Mouse (Mus musculus) left cerebral cortex, adult 8-10 months (tissue): ENCODE results near the gene Snap91. TPM values are rescaled to one million over a fixed set of nuclear protein-coding genes. Genes with fewer than 3 reads are reported as not detected.

Experiments used
- DNase-seq, 2 experiments: peaks; one replicate each; pipeline ENCODE4 v3.0.0; 2022; ENCODE audit warnings: low spot score in 2 of 2
- total RNA-seq, 4 experiments: library from RNA; stranded (reverse); gene quantifications; 2 replicates each; pipeline ENCODE4 v1.2.4; 2022

Gene Snap91
- total RNA-seq, 4 experiments from 2014 or later: 356 to 442 (median 391) TPM

- DNase-seq: no peak
These were observed 66.1 kb downstream of the Snap91 start for GRCm38 (mm10) chr9:86814340-86814739.

DNA sequence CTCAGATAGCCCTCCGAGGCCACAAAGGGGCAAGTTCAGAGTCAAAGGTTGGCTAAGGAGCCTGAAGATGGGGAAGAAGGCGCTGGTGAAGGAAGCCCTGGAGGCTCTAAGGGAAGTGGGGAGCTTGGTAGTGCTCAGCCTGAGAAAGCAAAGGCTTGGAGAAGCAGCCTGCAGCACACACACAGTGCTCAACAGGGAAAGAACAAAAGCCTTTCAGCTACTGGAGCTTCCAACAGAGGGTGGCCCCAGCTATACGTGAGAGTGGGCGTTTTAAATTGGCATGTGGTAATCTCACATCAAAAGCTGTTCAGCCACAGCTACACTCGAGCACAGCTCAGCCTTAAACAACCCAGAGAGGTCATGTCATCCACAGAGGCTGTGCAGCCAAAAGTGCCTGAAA is 67.1 kb downstream of the Snap91 start:
- peak in 1 of 2 experiments; percentile 4 for DNase-seq

DNA sequence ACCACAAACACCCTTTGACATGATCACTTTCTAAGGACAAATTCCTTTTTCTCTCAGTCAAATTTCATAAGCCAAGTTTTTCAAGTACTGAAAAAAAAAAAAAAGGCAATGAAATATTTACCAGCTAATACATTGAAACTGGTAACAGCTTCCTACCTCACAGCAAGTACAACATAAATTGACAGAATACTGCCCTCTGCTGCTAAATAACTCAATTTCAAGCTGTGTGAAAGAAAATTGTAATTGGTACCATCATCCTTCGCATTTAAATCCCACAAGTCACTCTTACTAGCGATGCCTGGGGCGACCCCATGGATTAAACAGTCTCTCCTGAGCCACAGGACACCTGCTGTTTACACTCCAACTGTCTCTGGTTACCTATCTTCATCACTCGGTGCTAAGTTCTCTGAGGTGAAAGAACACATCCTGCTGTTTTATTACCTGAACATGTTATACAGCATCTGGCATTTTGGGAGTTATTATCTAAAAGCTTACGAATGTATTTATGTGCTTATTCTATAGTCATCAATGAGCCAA is 69.7 kb downstream of the Snap91 start:
- no peak for DNase-seq

DNA sequence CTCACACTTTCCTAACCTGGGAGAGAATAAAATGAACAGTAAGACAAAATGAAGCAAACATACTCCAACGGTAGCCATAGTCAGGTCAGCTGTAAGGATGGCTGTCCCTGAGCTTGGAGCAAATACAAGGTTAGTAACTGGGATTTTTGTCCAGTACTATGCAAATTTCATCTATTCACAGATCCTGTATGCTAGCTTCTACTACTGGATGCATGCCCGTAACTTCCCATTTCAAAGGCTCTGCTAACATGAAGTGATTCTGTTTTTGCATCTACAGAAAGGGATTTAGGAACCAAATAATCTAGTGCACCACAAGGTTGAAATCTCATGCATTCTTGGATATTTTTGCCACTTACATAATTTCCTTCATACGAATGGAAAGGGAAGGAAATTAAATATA is 70.2 kb downstream of the Snap91 start:
- no peak for DNase-seq

DNA sequence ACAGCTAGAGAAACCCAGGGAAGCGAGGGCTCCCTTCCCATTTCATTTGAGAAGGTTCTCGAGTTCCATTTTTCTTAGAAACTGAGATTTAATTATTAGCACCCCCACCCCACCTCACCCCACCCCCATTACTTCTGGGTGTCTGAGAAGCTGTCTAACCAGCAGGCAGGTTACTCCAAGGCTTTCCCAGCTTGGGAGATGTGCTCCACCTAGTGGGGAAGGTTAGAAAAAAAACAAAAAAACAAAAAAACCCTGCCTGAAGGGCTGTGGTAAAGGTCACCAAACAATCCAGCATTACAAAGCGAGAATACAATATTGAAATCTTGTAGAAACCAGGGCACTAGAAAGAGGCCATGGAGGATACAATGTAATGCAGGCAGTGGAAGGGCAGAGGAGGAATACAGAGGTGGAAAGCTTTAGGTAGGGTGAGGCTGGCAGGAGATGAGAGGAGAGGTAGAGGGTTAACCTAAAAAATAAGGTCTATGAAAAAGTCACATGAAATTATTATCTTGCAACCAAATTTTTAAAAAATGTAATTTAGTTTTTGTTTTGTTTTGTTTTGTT is 79.8 kb downstream of the Snap91 start:
- no peak for DNase-seq

- no peak for DNase-seq
These were observed 81.4 kb downstream of the Snap91 start for GRCm38 (mm10) chr9:86799099-86799498.

DNA sequence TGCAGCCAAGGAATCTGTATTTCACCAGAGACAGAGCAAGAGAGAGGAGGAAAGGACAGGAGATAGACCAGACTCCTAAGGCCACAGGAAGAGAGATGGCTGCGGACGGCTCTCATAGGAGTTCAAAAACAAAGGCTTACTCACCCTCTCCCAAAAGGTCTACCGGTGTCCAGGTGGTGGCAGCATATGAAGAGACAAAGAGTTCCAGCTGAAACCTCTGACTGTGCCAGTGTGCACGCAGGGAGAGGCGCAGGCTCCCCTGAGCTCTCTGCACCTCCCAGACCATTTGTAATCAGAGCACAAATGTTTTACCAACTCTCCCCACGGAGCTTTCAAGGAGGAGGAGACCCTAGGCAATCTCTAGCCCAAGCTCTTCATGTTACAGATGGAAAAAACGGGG is 81.8 kb downstream of the Snap91 start:
- no peak for DNase-seq

- no peak for DNase-seq
These were observed 82.3 kb downstream of the Snap91 start for GRCm38 (mm10) chr9:86798129-86798528.

- DNase-seq: no peak
These were observed 82.9 kb downstream of the Snap91 start for GRCm38 (mm10) chr9:86797553-86797952.

DNA sequence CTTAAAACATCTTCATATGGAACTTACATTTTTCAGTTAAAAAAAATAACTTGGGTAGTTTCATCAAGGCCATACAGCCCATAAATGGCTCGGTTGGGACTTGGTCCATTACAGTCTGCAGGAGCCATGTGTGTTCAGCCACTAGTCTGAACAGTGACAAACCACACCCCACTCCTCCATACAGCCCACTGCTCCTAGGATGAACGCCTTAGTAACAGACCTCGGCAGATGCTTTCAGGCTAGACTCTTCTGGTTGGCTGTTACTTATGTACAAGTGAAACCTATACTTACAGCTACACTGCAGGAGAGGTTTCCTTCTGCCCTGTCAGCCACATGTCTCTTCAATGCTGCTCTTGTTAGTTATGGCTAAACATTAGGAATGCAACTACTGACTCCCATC is 85.2 kb downstream of the Snap91 start:
- DNase-seq: no peak

- DNase-seq: peak in 1 of 2 experiments; percentile 3
These were observed 88.5 kb downstream of the Snap91 start for GRCm38 (mm10) chr9:86791927-86792326.

- DNase-seq: no peak
These were observed 91.3 kb downstream of the Snap91 start for GRCm38 (mm10) chr9:86789186-86789585.

GRCm38 (mm10) chr9:86782836-86783235 is 97.6 kb downstream of the Snap91 start:
- no peak for DNase-seq

DNA sequence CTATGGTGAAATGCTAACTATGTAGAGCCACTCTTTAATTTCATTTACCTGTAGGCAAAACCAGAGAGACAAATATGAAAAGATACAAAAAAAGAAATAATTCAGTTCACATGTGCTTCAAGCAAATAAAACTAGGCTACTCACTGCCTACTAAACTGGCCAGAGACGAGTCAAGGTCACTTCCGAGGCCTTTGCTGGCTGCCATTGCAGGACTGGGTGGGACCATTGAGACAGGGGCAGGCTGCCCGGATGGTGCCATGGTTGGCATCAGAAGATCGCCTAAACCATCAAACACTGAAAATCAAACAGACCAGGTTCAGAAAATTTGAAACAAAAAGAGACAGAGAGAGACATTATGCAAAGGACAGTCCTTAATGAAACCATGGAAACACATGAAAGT is 99.0 kb downstream of the Snap91 start:
- no peak for DNase-seq

GRCm38 (mm10) chr9:86778212-86778611 is 102.2 kb downstream of the Snap91 start:
- DNase-seq: no peak

- DNase-seq: no peak
These were observed 103.1 kb downstream of the Snap91 start for GRCm38 (mm10) chr9:86777309-86777708.

DNA sequence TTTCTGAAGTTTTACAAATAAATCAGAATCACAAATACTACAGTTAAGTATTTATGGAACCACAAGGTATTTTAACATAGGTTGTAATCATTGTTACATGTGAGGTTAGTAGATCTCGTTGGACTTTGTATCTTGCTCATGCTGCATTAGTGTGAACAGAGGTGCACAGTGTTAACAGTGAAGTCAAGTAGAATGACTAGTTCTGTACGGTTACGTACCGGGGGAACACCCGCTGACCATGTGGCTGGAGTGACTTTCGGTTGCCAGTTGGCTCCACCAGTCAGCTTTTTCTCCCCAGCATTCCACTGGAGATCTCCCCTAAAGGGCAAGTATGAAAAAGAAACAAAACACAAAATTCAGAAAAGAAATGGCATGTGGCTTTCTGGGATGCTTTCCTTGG is 105.1 kb downstream of the Snap91 start:
- no peak for DNase-seq

GRCm38 (mm10) chr9:86773996-86774395 is 106.5 kb downstream of the Snap91 start:
- DNase-seq: no peak

DNA sequence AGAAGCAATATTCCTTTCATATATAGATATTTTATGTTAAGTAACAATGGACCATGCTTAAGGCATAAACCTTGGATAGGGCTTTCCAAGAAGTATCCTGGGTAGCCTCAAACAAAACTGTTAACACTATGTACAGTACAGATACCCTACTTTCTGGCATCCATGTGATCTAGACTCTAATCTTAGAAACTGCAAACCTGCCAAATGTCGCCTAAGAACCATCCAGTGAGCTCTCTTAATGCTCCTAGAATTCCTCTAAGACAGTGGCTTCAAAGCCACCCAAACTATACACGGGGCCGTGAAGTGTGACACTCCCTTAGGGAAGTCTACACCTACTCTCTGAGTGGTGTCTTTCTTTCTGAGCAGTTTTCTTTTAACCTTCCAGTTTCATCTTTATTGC is 107.6 kb downstream of the Snap91 start:
- no peak for DNase-seq

DNA sequence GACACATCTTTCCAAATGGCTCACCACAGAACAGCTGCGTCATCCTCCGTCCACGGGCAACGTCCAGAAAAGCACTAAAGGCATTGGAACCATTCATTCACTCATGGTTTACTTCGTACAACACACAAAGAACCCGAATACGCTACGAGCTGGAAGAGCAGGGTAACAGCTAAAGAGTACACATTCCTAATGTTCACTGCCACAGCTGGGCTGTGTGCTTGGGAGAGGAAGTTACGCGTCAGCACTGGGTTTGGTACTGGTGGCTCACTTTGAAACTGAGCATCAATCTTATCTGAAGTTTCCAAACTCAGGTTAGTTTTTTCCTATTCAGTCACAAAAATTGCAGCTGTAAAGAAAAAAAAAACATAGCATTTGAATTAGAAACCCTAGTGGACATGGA is 113.5 kb downstream of the Snap91 start:
- no peak for DNase-seq

- DNase-seq: no peak
These were observed 116.5 kb downstream of the Snap91 start for GRCm38 (mm10) chr9:86764002-86764401.

DNA sequence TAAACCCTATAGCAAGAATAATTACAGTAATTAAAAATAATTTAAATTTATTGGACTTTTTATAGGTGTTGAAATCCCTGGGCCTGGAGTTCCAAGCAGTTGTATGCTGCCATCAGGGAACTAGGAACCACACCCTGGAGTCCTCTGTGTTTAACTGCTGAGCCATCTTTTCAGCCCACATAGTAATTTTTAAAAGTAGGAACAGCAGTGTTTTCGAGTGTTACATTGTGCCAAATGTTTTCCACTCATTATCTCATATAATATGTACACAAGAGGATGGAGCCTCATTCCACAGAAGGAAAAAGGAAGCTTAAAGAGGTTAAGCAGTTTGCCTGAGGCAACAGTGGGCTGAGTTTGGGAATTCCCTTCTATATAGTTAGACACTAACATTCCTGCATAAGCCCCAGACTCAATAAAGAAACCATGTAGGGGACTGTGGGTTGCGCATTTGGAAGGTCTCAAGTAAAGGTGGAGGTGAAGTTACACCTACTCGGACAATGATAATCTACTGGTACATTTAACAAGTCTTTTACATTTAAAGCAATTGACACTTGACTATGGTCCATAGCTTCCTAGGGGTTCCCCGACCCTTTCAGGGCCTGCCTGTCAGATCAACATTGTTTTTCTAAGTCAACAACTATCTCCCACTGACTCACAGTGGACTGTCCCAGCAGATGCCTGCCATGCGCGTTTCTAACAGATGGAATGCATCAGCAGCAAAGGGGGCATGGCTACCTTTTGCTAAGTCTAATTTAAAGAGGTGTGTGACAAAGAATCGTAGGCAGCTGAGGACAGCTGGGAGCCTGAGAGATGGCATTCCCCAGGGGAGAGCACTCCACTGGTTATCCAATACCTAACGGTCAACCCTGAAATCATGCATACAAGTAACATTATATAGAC is 117.7 kb downstream of the Snap91 start:
- no peak for DNase-seq
